Mouse (Mus musculus): Measurements from ENCODE around the gene Mcrs1. TPM values are rescaled to one million over a fixed set of nuclear protein-coding genes. Genes with fewer than 3 reads are reported as not detected.
A peak's percentile ranks its signal among the peaks of the same experiment; 100 is the strongest.

Mcrs1 gene
- polyA plus RNA-seq, 1 experiment from 2014 or later: 181 TPM

DNA sequence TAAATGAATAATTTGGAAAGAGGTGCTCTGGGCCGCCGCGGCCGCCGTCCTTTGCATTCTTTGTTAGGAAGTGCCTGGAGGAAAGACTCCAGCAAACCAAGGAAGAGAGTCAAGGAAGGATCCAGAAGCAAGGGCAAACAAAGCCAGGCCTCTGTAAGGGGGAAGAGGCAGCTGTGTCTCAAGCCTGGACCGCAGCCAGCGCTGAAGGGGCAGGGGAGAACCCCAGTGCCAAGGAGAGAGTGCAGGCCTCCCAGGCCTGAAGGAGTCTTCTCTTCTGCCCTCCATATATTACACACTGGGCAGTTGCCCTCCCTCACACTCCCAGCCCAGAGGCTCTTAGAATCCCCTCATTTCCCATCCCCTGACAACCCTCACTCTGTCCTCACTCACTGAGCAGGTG is 26.5 kb upstream of the Mcrs1 start:
- no peaks in the 10 kb centered on the region for H3K4me1 ChIP-seq (ENCODE audit: insufficient read depth, low read length)
- ATAC-seq (ENCODE audit: low FRiP score, low TSS enrichment): no peak
- 77% methylated on average over 7 of the region's 7 CpGs for WGBS
- no peak overlapping the region for H3K4me2 ChIP-seq (replicated peaks; ENCODE audit: low read depth, low read length)
- H3K27ac ChIP-seq (ENCODE audit: low read length): no peak overlapping the region
- no peak overlapping the region for H3K4me3 ChIP-seq (ENCODE audit: low read length)
- H3K27me3 ChIP-seq (ENCODE audit: insufficient read depth, low read length): no peaks in the 10 kb centered on the region
- H3K9ac ChIP-seq (replicated peaks; ENCODE audit: low read length): no peak overlapping the region
- H3K9me3 ChIP-seq (ENCODE audit: low read length): no peaks in the 10 kb centered on the region
- no peaks in the 10 kb centered on the region for H3K36me3 ChIP-seq (ENCODE audit: insufficient read depth, low read length)

GRCm38 (mm10) chr15:99276095-99276494 is 24.3 kb upstream of the Mcrs1 start:
- ATAC-seq (ENCODE audit: low FRiP score, low TSS enrichment): no peak
- Histone ChIP-seq H3K36me3 (ENCODE audit: insufficient read depth, low read length) (no peaks in the 10 kb centered on the region), H3K9ac (replicated peaks; ENCODE audit: low read length) (no peak overlapping the region), H3K4me3 (ENCODE audit: low read length) (no peak overlapping the region), H3K27ac (ENCODE audit: low read length) (no peak overlapping the region), H3K4me1 (ENCODE audit: insufficient read depth, low read length) (no peaks in the 10 kb centered on the region), H3K4me2 (replicated peaks; ENCODE audit: low read depth, low read length) (no peak overlapping the region), H3K27me3 (ENCODE audit: insufficient read depth, low read length) (no peaks in the 10 kb centered on the region), H3K9me3 (ENCODE audit: low read length) (no peaks in the 10 kb centered on the region)
- 79% methylated on average over 8 of the region's 8 CpGs for WGBS

GRCm38 (mm10) chr15:99265679-99266078 is 13.9 kb upstream of the Mcrs1 start:
- H3K4me1 ChIP-seq (ENCODE audit: insufficient read depth, low read length): peaks cover 4% of the 10 kb centered on the region; the same call in 1 of the 2 replicates
- H3K9ac ChIP-seq (replicated peaks; ENCODE audit: low read length): no peak overlapping the region
- peak; percentile 57; the same call in 1 of the 2 replicates for ATAC-seq (ENCODE audit: low FRiP score, low TSS enrichment)
- no peaks in the 10 kb centered on the region for H3K9me3 ChIP-seq (ENCODE audit: low read length)
- WGBS: 19% methylated on average over 4 of the region's 4 CpGs
- H3K27me3 ChIP-seq (ENCODE audit: insufficient read depth, low read length): no peaks in the 10 kb centered on the region
- no peak overlapping the region for H3K4me2 ChIP-seq (replicated peaks; ENCODE audit: low read depth, low read length)
- no peak overlapping the region for H3K4me3 ChIP-seq (ENCODE audit: low read length)
- H3K27ac ChIP-seq (ENCODE audit: low read length): no peak overlapping the region
- no peaks in the 10 kb centered on the region for H3K36me3 ChIP-seq (ENCODE audit: insufficient read depth, low read length)

DNA sequence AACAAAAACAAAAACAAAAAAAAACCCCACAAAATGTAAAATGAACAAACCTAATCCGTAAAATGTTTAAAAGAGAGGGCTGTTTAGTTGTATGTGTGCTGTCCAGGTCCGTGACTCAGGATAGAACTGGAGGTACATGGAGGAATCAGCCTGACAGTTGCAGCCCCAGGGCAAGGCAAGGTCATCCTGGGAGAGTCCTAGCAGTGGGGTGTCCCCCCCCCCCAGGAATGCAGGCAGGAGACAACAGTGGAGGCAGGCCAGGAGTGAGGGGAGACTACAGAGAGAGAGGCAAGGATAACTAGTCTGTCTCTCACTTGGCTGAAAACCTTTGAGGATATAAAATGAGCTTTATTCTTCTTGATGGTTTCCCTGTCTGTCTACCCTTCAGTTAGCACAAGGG is 12.6 kb upstream of the Mcrs1 start:
- no peak overlapping the region for H3K9ac ChIP-seq (replicated peaks; ENCODE audit: low read length)
- ATAC-seq (ENCODE audit: low FRiP score, low TSS enrichment): no peak
- no peaks in the 10 kb centered on the region for H3K27me3 ChIP-seq (ENCODE audit: insufficient read depth, low read length)
- no peak overlapping the region for H3K4me3 ChIP-seq (ENCODE audit: low read length)
- H3K36me3 ChIP-seq (ENCODE audit: insufficient read depth, low read length): no peaks in the 10 kb centered on the region
- H3K27ac ChIP-seq (ENCODE audit: low read length): no peak overlapping the region
- H3K9me3 ChIP-seq (ENCODE audit: low read length): no peaks in the 10 kb centered on the region
- 79% methylated on average over 2 of the region's 2 CpGs for WGBS
- H3K4me1 ChIP-seq (ENCODE audit: insufficient read depth, low read length): peaks cover 12% of the 10 kb centered on the region
- H3K4me2 ChIP-seq (replicated peaks; ENCODE audit: low read depth, low read length): no peak overlapping the region

GRCm38 (mm10) chr15:99262702-99263101 is 10.9 kb upstream of the Mcrs1 start:
- H3K27me3 ChIP-seq (ENCODE audit: insufficient read depth, low read length): no peaks in the 10 kb centered on the region
- no peaks in the 10 kb centered on the region for H3K9me3 ChIP-seq (ENCODE audit: low read length)
- no peak overlapping the region for H3K4me2 ChIP-seq (replicated peaks; ENCODE audit: low read depth, low read length)
- peaks cover 15% of the 10 kb centered on the region for H3K4me1 ChIP-seq (ENCODE audit: insufficient read depth, low read length)
- no peak overlapping the region for H3K27ac ChIP-seq (ENCODE audit: low read length)
- no peak for ATAC-seq (ENCODE audit: low FRiP score, low TSS enrichment)
- H3K4me3 ChIP-seq (ENCODE audit: low read length): no peak overlapping the region
- WGBS: 11% methylated on average over 10 of the region's 10 CpGs
- no peaks in the 10 kb centered on the region for H3K36me3 ChIP-seq (ENCODE audit: insufficient read depth, low read length)
- H3K9ac ChIP-seq (replicated peaks; ENCODE audit: low read length): no peak overlapping the region

DNA sequence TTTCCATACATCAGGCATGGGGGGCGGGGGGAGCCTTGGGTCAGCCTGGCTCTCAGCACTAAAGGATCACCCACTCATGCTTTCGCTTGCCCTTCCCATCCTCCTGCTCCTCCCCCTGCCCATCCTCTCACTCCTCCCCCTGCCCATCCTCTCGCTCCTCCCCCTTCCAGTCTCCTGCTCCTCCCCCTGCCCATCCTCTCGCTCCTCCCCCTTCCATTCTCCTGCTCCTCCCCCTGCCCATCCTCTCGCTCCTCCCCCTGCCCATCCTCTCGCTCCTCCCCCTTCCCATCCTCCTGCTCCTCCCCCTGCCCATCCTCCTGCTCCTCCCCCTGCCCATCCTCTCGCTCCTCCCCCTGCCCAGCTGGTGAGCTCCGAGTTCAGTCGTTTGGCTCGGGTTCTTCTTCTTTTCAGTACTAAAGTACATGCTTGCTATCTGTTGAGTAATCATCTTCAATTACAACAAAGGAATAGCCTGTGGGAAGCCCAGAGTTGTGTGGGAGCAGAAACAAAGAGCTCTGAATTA is 8.0 kb upstream of the Mcrs1 start:
- Histone ChIP-seq H3K4me3 (ENCODE audit: low read length) (peak overlapping the region; percentile 29), H3K36me3 (ENCODE audit: insufficient read depth, low read length) (no peaks in the 10 kb centered on the region), H3K27ac (ENCODE audit: low read length) (peak overlapping the region; percentile 39), H3K9ac (replicated peaks; ENCODE audit: low read length) (peak overlapping the region; percentile 41; the same call in 1 of the 2 replicates), H3K27me3 (ENCODE audit: insufficient read depth, low read length) (no peaks in the 10 kb centered on the region), H3K4me2 (replicated peaks; ENCODE audit: low read depth, low read length) (peak overlapping the region; percentile 58), H3K9me3 (ENCODE audit: low read length) (no peaks in the 10 kb centered on the region), H3K4me1 (ENCODE audit: insufficient read depth, low read length) (peaks cover 21% of the 10 kb centered on the region)
- 1% methylated on average over 8 of the region's 10 CpGs for WGBS
- peak; percentile 82 for ATAC-seq (ENCODE audit: low FRiP score, low TSS enrichment)

DNA sequence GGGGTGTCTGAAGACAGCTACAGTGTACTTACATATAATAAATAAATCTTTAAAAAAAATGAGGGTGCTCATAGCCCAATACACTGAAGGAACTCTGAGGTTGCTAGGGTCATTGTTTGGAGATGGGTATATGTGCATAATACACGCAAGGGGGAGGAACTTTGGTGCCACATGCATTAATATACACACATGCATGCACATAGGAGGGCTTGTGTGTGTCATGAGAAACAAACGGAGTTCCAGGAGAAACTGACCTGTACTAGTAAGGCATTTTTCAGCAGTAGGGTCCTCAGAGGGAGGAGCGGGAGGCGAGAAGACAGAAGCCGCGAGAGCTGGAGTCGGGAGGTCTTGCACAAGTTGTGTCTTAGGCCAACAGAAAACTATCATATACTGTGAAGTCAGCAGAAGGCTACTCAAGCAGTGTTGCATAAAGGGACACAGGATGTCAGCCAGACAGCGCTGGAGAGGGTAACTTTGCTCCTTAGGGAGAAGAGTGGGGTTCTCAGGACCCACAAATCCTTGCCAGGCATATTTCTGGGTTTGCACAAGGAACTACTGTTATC is 7.5 kb upstream of the Mcrs1 start:
- no peaks in the 10 kb centered on the region for H3K9me3 ChIP-seq (ENCODE audit: low read length)
- peak overlapping the region; percentile 58 for H3K4me2 ChIP-seq (replicated peaks; ENCODE audit: low read depth, low read length)
- 0 out of 2 replicates have a peak overlapping the region, but pooled peaks have one; percentile 41 for H3K9ac ChIP-seq (replicated peaks; ENCODE audit: low read length)
- 54% methylated on average over 8 of the region's 8 CpGs for WGBS
- peaks cover 21% of the 10 kb centered on the region for H3K4me1 ChIP-seq (ENCODE audit: insufficient read depth, low read length)
- peak overlapping the region; percentile 14; the same call in 1 of the 2 replicates for H3K4me3 ChIP-seq (ENCODE audit: low read length)
- no peaks in the 10 kb centered on the region for H3K36me3 ChIP-seq (ENCODE audit: insufficient read depth, low read length)
- ATAC-seq (ENCODE audit: low FRiP score, low TSS enrichment): peak; percentile 72
- H3K27me3 ChIP-seq (ENCODE audit: insufficient read depth, low read length): no peaks in the 10 kb centered on the region
- peak overlapping the region; percentile 39 for H3K27ac ChIP-seq (ENCODE audit: low read length)

DNA sequence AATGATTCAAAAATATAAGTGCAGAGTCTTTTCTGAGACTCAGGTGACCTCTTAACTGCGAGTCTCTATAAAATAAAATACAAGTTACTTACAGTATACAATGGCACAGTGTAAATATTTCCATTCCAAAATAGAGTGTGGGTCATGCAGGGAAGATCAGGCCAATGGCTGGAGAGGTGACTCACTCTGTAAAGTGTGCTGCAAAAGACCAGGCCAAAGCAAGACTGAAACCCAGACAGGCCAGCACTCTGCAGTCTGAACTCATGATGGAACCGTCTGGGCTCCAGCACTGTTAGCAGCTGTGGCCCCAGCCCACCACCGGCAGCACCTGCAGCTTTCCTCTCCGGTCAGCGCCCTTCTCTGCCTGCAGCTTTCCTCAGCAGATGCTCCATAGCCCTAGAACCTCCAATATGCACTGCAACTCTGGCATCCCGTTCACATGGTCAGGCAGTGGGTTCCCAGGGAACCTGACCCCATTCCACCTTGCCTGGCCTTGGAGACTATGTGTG is 3.5 kb upstream of the Mcrs1 start:
- ATAC-seq (ENCODE audit: low FRiP score, low TSS enrichment): no peak
- H3K4me3 ChIP-seq (ENCODE audit: low read length): no peak overlapping the region
- peaks cover 28% of the 10 kb centered on the region for H3K4me1 ChIP-seq (ENCODE audit: insufficient read depth, low read length)
- no peaks in the 10 kb centered on the region for H3K9me3 ChIP-seq (ENCODE audit: low read length)
- WGBS: 92% methylated on average over 6 of the region's 6 CpGs
- H3K27ac ChIP-seq (ENCODE audit: low read length): no peak overlapping the region
- H3K36me3 ChIP-seq (ENCODE audit: insufficient read depth, low read length): no peaks in the 10 kb centered on the region
- H3K9ac ChIP-seq (replicated peaks; ENCODE audit: low read length): no peak overlapping the region
- no peaks in the 10 kb centered on the region for H3K27me3 ChIP-seq (ENCODE audit: insufficient read depth, low read length)
- H3K4me2 ChIP-seq (replicated peaks; ENCODE audit: low read depth, low read length): no peak overlapping the region

- H3K9me3 ChIP-seq (ENCODE audit: low read length): no peaks in the 10 kb centered on the region
- peaks cover 30% of the 10 kb centered on the region for H3K4me1 ChIP-seq (ENCODE audit: insufficient read depth, low read length)
- no peak for ATAC-seq (ENCODE audit: low FRiP score, low TSS enrichment)
- H3K4me3 ChIP-seq (ENCODE audit: low read length): no peak overlapping the region
- no peaks in the 10 kb centered on the region for H3K27me3 ChIP-seq (ENCODE audit: insufficient read depth, low read length)
- H3K9ac ChIP-seq (replicated peaks; ENCODE audit: low read length): no peak overlapping the region
- H3K27ac ChIP-seq (ENCODE audit: low read length): no peak overlapping the region
- no peak overlapping the region for H3K4me2 ChIP-seq (replicated peaks; ENCODE audit: low read depth, low read length)
- WGBS: 72% methylated on average over 2 of the region's 2 CpGs
- no peaks in the 10 kb centered on the region for H3K36me3 ChIP-seq (ENCODE audit: insufficient read depth, low read length)
Observed at GRCm38 (mm10) chr15:99254477-99255005, 2.8 kb upstream of the Mcrs1 start.

- H3K36me3 ChIP-seq (ENCODE audit: insufficient read depth, low read length): no peaks in the 10 kb centered on the region
- H3K9ac ChIP-seq (replicated peaks; ENCODE audit: low read length): no peak overlapping the region; the same call in 1 of the 2 replicates
- no peaks in the 10 kb centered on the region for H3K9me3 ChIP-seq (ENCODE audit: low read length)
- H3K4me1 ChIP-seq (ENCODE audit: insufficient read depth, low read length): peaks cover 32% of the 10 kb centered on the region
- 67% methylated on average over 6 of the region's 6 CpGs for WGBS
- H3K4me3 ChIP-seq (ENCODE audit: low read length): no peak overlapping the region
- H3K27me3 ChIP-seq (ENCODE audit: insufficient read depth, low read length): no peaks in the 10 kb centered on the region
- H3K4me2 ChIP-seq (replicated peaks; ENCODE audit: low read depth, low read length): no peak overlapping the region
- no peak overlapping the region for H3K27ac ChIP-seq (ENCODE audit: low read length)
- ATAC-seq (ENCODE audit: low FRiP score, low TSS enrichment): no peak
Observed at GRCm38 (mm10) chr15:99253772-99254171, 2.0 kb upstream of the Mcrs1 start.

Data from kidney, embryonic 16.5 days (tissue).